Mouse (Mus musculus) lung, embryonic 14.5 days (tissue): Measurements from ENCODE around the gene Lrp2. TPM values are rescaled to one million over a fixed set of nuclear protein-coding genes. Genes with fewer than 3 reads are reported as not detected.

Experiments used
- ATAC-seq: fragments of 200-750 bp; cut with Nextera tagmentation; 2 replicates; pipeline ENCODE4 v1.8.0; 2017; ENCODE audit warnings: mild to moderate bottlenecking, moderate TSS enrichment, moderate library complexity; ENCODE audit not compliant: insufficient read depth
- DNase-seq: peaks from one replicate; pipeline ENCODE4 v3.0.0-alpha.2; 2015
- H3K27ac ChIP-seq: fragments of 300-500 bp; sonication (generic); 2 replicates; pipeline ENCODE4 v1.5.1; 2014; ENCODE audit warnings: low read depth, mild to moderate bottlenecking, moderate library complexity
- H3K27me3 ChIP-seq: fragments of 300-500 bp; sonication (generic); 2 replicates; pipeline ENCODE4 v1.6.1; 2014; ENCODE audit warnings: low read length, control low read depth; ENCODE audit not compliant: insufficient read depth
- H3K36me3 ChIP-seq: fragments of 300-500 bp; sonication (generic); 2 replicates; pipeline ENCODE4 v1.6.1; 2014; ENCODE audit warnings: control low read depth; ENCODE audit not compliant: insufficient read depth
- H3K4me1 ChIP-seq: fragments of 300-500 bp; sonication (generic); 2 replicates; pipeline ENCODE4 v1.6.1; 2014; ENCODE audit warnings: antibody characterized with exemption, control low read depth; ENCODE audit not compliant: insufficient read depth
- H3K4me2 ChIP-seq: fragments of 300-500 bp; sonication (generic); 2 replicates; pipeline ENCODE4 v1.6.1; 2014; ENCODE audit warnings: mild to moderate bottlenecking
- H3K4me3 ChIP-seq: fragments of 300-500 bp; sonication (generic); 2 replicates; pipeline ENCODE4 v1.5.1; 2014; ENCODE audit warnings: low read depth, low read length
- H3K9ac ChIP-seq: fragments of 300-500 bp; sonication (generic); 2 replicates; pipeline ENCODE4 v1.6.1; 2014
- H3K9me3 ChIP-seq: fragments of 300-500 bp; sonication (generic); 2 replicates; pipeline ENCODE4 v1.6.1; 2016; ENCODE audit warnings: low read depth, low read length, control low read depth
- CTCF ChIP-seq: IDR thresholded peaks from 2 replicates; pipeline ENCODE4 v1.5.1; 2016; ENCODE audit warnings: antibody characterized with exemption, low read depth
- WGBS: fragments of 180-500 bp; shearing (Covaris S2); extraction: QIAGEN DNeasy Blood & Tissue Kit; methylation state at CpG from one replicate; pipeline ENCODE4 v1.1.7; 2014; 5-methylcytosine and 5-hydroxymethylcytosine counted together
- polyA plus RNA-seq: library from polyadenylated mRNA; unstranded; fragments of >200 nt; fragmentation: Nextera tagmentation; extraction: Ambion mirVana; gene quantifications from 2 replicates; pipeline ENCODE4 v1.2.1, GENCODE M21; 2014

Lrp2 gene
- polyA plus RNA-seq = 1.1 and 1.5 TPM in 2 replicates

DNA sequence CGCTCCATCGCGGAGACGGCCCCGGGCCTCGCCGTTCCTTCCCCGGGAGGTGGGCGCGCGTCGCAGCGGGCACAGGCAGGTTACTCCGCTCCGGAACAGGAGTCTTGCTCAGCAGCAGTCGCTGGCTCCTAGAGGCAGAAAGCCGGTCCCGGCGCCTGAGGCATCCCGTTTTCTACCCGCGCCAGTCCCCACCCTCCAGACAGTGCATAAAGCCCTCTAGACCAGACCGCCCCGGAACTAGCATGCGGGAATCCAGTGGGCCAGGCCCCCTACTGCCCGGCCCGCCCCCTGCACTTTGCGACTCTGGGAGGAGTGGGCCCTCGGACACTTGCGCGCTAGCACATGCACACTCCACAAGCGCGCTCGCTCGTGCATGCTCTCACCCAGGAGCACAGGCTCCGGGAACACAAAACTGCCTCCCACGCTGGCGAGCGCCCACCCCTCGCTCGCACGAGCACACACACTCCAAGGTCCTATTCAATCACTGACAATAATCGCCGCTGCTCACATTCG is at the start of gene Lrp2:
Lrp2 (minus strand) TSS at position 180 of the 513 bp plus-strand sequence.
- ATAC-seq (peak; percentile 91), DNase-seq (peak; percentile 62)
- no peaks in the 10 kb centered on the region for H3K9me3 ChIP-seq
- no peaks in the 10 kb centered on the region for H3K36me3 ChIP-seq
- peak within 1 kb of the TSS; percentile 98 for H3K4me2 ChIP-seq
- WGBS = under 1% methylated on average over 45 of the region's 45 CpGs
- peaks cover 59% of the 10 kb centered on the region for H3K27me3 ChIP-seq
- no peaks in the 10 kb centered on the region for H3K4me1 ChIP-seq
- peak; percentile 42; the same call in 1 of the 2 replicates for TF ChIP-seq CTCF
- H3K9ac ChIP-seq = peak within 1 kb of the TSS; percentile 25
- H3K27ac ChIP-seq = no peak within 1 kb of the TSS
- H3K4me3 ChIP-seq = peak within 1 kb of the TSS; percentile 55

DNA sequence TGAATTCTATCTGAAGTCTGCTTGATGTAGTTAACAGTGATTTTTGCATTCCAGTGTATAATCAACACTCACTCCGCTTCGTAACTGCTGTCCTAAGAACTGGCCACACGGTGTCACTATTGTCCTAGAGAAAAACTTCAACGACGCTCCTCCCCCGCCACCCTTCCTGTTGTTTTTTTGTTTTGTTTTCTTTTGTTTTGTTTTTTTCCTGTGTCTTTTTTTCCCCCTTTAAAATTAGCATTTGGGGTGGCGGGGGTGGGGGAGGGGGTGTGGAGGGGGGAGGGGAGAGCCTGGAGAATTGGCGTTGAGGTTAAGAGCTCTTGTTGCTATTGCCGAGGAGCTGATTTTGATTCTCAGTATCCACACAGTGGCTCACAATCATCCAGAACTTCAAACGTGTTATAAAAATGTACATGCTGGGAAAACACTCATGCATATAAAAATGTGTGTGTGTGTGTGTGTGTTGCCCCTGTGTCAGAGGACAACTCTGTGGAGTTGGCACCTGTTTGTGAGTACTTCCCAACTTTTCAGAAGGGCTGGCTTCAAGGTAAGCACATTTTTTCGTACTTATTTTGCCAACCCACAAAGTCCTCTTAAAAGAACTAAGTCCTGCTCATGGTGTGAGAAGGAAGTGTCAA is 49.3 kb upstream of the Lrp2 start:
- H3K9ac ChIP-seq = 0 out of 2 replicates have a peak overlapping the region, but pooled peaks have one; percentile 2
- WGBS = 6% methylated on average over 11 of the region's 11 CpGs
- no peak overlapping the region for H3K27ac ChIP-seq
- H3K4me2 ChIP-seq = peak overlapping the region; percentile 51
- H3K4me3 ChIP-seq = peak overlapping the region; percentile 26
- H3K4me1 ChIP-seq = no peaks in the 10 kb centered on the region
- TF ChIP-seq CTCF = peak; percentile 82
- H3K9me3 ChIP-seq = no peaks in the 10 kb centered on the region
- peak; percentile 88 for DNase-seq
- ATAC-seq = peak; percentile 59
- no peaks in the 10 kb centered on the region for H3K27me3 ChIP-seq
- H3K36me3 ChIP-seq = no peaks in the 10 kb centered on the region

DNA sequence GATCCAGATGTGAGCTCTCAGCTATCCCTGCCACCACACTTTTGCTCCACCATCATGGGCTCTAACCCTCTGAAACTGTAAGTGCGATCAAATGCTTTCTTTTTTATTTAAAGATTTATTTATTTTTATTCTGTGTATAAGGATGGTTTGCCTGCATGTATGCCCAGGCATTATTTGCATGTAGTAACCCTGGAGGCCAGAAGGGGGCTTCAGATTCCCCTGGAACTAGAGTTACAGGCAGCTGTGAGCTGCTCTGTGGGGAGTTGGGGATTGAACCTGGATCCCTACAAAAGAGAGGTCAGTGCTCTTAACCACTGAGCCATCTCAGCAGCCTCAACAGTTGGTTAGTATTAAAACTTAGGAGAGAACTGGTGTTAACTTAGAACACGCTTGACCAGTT is 45.6 kb upstream of the Lrp2 start:
- H3K4me3 ChIP-seq = no peak overlapping the region
- H3K4me2 ChIP-seq = no peak overlapping the region
- WGBS = 87% methylated on average over 2 of the region's 2 CpGs
- no peaks in the 10 kb centered on the region for H3K27me3 ChIP-seq
- H3K9ac ChIP-seq = no peak overlapping the region
- H3K36me3 ChIP-seq = no peaks in the 10 kb centered on the region
- peak; percentile 33 for TF ChIP-seq CTCF
- ATAC-seq (no peak), DNase-seq (no peak)
- H3K27ac ChIP-seq = 0 out of 2 replicates have a peak overlapping the region, but pooled peaks have one; percentile 24
- H3K9me3 ChIP-seq = no peaks in the 10 kb centered on the region
- H3K4me1 ChIP-seq = no peaks in the 10 kb centered on the region

DNA sequence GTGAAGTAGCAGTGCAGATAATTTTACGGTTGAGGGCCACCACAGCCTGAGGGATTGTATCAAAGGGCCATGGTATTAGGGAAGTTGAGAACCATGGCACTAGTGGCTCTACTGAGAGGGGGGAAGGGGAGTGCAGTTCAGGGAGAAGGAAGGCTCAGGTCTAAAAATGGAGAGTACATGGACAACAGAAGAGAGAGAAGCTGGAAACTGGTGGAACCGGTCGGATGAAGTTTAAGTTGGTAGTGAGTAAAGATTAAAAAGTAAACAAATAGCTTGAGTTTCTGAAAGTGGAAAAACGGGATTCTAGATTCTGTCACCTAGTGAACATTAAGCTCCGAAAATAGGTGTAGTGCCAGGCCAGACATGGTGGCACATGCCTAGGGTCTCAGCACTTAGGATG is 44.9 kb upstream of the Lrp2 start:
- H3K4me3 ChIP-seq = no peak overlapping the region
- peak; percentile 70 for DNase-seq
- H3K9me3 ChIP-seq = no peaks in the 10 kb centered on the region
- no peak overlapping the region for H3K4me2 ChIP-seq
- no peak for TF ChIP-seq CTCF
- no peak overlapping the region for H3K9ac ChIP-seq
- H3K27me3 ChIP-seq = no peaks in the 10 kb centered on the region
- 64% methylated on average over 5 of the region's 5 CpGs for WGBS
- peak; percentile 66; the same call in 1 of the 2 replicates for ATAC-seq
- H3K36me3 ChIP-seq = no peaks in the 10 kb centered on the region
- peak overlapping the region; percentile 50; the same call in 1 of the 2 replicates for H3K27ac ChIP-seq
- no peaks in the 10 kb centered on the region for H3K4me1 ChIP-seq

DNA sequence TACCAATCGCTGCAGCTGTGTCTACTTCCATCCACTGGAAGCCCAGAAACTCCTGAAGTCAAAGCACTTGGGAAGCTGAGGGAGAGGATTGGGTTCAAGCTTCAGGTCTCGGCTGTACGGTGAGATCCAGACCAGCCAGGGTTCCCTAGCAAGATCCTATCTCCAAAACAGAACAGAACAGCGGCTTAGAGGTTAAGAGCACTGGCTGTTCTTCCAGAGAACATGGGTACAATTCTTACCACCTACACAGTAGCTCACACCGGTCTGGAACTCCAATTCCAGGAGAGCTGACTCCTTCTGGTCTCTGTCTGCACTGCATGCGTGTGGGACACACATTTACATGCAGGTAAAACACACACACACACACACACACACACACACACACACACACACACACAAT is 44.0 kb upstream of the Lrp2 start:
- no peak for ATAC-seq
- no peak overlapping the region for H3K4me2 ChIP-seq
- H3K27me3 ChIP-seq = no peaks in the 10 kb centered on the region
- WGBS = 80% methylated on average over 6 of the region's 6 CpGs
- H3K4me3 ChIP-seq = no peak overlapping the region
- no peak overlapping the region for H3K27ac ChIP-seq
- no peak for DNase-seq
- no peaks in the 10 kb centered on the region for H3K9me3 ChIP-seq
- H3K9ac ChIP-seq = no peak overlapping the region
- TF ChIP-seq CTCF = no peak
- H3K4me1 ChIP-seq = no peaks in the 10 kb centered on the region
- no peaks in the 10 kb centered on the region for H3K36me3 ChIP-seq

DNA sequence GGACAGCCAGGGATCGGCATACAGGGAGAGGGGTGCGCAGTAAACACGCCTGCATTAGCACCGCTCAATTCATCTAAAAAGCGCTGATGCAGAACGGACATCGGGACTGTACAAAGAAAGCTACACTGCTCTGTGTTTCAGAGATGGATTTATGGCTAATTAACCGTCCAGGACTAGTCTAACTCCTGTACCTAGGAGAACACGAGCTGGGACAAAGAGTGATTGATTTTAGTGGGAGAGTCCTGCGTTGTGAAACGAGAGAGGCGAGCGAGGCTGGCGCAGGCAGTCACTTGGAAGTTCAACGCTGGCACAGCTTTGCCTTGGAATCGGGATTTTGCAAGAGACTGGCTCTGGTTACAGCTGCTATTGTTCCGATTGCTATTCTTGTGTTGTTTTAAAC is 43.4 kb upstream of the Lrp2 start:
- Histone ChIP-seq H3K36me3 (no peaks in the 10 kb centered on the region), H3K4me3 (no peak overlapping the region), H3K9me3 (no peaks in the 10 kb centered on the region), H3K4me1 (no peaks in the 10 kb centered on the region), H3K27me3 (no peaks in the 10 kb centered on the region), H3K9ac (no peak overlapping the region), H3K4me2 (no peak overlapping the region), H3K27ac (no peak overlapping the region)
- no peak for DNase-seq
- 66% methylated on average over 17 of the region's 17 CpGs for WGBS
- no peak for ATAC-seq
- TF ChIP-seq CTCF = no peak

DNA sequence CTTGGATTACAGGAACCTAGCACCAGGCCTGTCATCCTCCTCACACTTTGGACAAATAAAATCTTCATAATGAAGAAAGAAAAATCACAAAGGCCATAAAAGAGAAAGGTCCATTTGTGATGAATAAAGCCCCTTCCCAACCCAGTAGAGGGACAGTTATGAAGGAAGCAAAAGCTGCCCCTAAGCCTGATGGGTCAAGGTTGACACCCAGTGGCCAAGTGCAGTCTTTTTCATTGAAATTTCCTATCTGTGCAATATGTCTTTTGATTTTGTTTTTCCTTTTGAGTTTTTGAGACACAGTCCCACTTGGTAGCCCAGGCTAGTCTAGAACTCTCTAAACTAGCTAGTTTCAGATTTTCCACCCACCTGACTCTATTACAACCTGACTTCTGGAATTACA is 33.4 kb upstream of the Lrp2 start:
- no peaks in the 10 kb centered on the region for H3K9me3 ChIP-seq
- ATAC-seq = no peak
- no peaks in the 10 kb centered on the region for H3K27me3 ChIP-seq
- H3K4me1 ChIP-seq = no peaks in the 10 kb centered on the region
- H3K9ac ChIP-seq = no peak overlapping the region
- DNase-seq = no peak
- TF ChIP-seq CTCF = 0 out of 2 replicates have a peak, but pooled peaks have one; percentile 9
- H3K27ac ChIP-seq = no peak overlapping the region
- H3K36me3 ChIP-seq = no peaks in the 10 kb centered on the region
- H3K4me3 ChIP-seq = no peak overlapping the region
- no peak overlapping the region for H3K4me2 ChIP-seq
